ENCODE assay signal across 26 mouse cellular contexts in genomic region chr16:89501870-89502269, GRCm38 (mm10). TPM values are rescaled to one million over a fixed set of nuclear protein-coding genes. Genes with fewer than 3 reads are reported as not detected.
DNase-seq lines count a peak whose midpoint lies in the region; ATAC-seq and TF ChIP-seq lines count a peak whose summit lies in the region.
"Had no signal": no experiment of that assay in that cellular context is flagged by ENCODE, and none has a peak within 500 bp of the region (broad histone marks: within the 10 kb centered on the region; RNA-seq: fewer than 3 reads in every experiment).

No protein-coding gene starts in this region.

- 28% methylated on average over 5 of the region's 5 CpGs for WGBS in liver, adult 2 months
- 68% methylated on average over 5 of the region's 5 CpGs for WGBS in liver, embryonic 11.5 days
- 37% methylated on average over 5 of the region's 5 CpGs for WGBS in intestine, postnatal 0 days
- WGBS in stomach, postnatal 0 days = 55% methylated on average over 5 of the region's 5 CpGs

- TF ChIP-seq EP300 in stomach, postnatal 0 days (optimal IDR thresholded peaks at IDR 0.05) = no peak

- no peak overlapping the region for H3K9ac ChIP-seq in liver, adult 2 months (ENCODE audit: low read depth, low read length)
- no peak overlapping the region for H3K9ac ChIP-seq in liver, embryonic 11.5 days (ENCODE audit: low read depth, low read length)
- no peak overlapping the region for H3K9ac ChIP-seq in intestine, postnatal 0 days (ENCODE audit: low read depth, low read length)
- H3K9ac ChIP-seq in stomach, postnatal 0 days (ENCODE audit: low read length) = no peak overlapping the region
- H3K9ac ChIP-seq: embryonic facial prominence, embryonic 12.5 days; forebrain, embryonic 13.5 days; forebrain, embryonic 15.5 days; forebrain, postnatal 0 days had no signal

- peak; percentile 53 for DNase-seq in liver, adult 2 months (ENCODE audit: extremely low read depth, low read depth, low spot score)
- DNase-seq in liver, embryonic 11.5 days (ENCODE audit: low spot score) = no peak
- DNase-seq in stomach, postnatal 0 days (ENCODE audit: low spot score) = no peak
- DNase-seq in cerebellum, adult 9-10 months = no peak
- DNase-seq in heart, adult 11 months = no peak
- DNase-seq: adrenal gland, adult 2 months; adrenal gland, postnatal 10 days; adrenal gland, postnatal 25 days; B cell, adult 2 months; cerebellum, adult 11 months; cerebellum, adult 18-20 months; cerebellum, adult 8-10 months; cerebellum, postnatal 10 days; cerebellum, postnatal 25 days; forebrain, postnatal 0 days had no signal

- no peaks in the 10 kb centered on the region for H3K27me3 ChIP-seq in liver, adult 2 months (ENCODE audit: control insufficient read depth, insufficient read depth, low read length)
- no peaks in the 10 kb centered on the region for H3K27me3 ChIP-seq in liver, embryonic 11.5 days (replicated peaks; ENCODE audit: control insufficient read depth, insufficient read depth, low read length)
- no peaks in the 10 kb centered on the region for H3K27me3 ChIP-seq in intestine, postnatal 0 days (replicated peaks; ENCODE audit: control insufficient read depth, insufficient read depth, low read length)
- no peaks in the 10 kb centered on the region for H3K27me3 ChIP-seq in stomach, postnatal 0 days (ENCODE audit: control insufficient read depth, insufficient read depth, low read length)
- H3K27me3 ChIP-seq: embryonic facial prominence, embryonic 12.5 days; forebrain, embryonic 13.5 days; forebrain, embryonic 15.5 days had no signal

- no peak for TF ChIP-seq CTCF in liver, adult 2 months (IDR thresholded peaks at IDR 0.05; ENCODE audit: low read depth, low read length)
- TF ChIP-seq CTCF in intestine, postnatal 0 days (IDR thresholded peaks at IDR 0.05; ENCODE audit: low read depth) = no peak
- TF ChIP-seq CTCF in stomach, postnatal 0 days (IDR thresholded peaks at IDR 0.05; ENCODE audit: low read depth) = no peak

- H3K4me3 ChIP-seq in liver, adult 2 months (ENCODE audit: insufficient read depth, low read depth, low read length) = no peak overlapping the region
- H3K4me3 ChIP-seq in liver, embryonic 11.5 days (ENCODE audit: low read depth, low read length) = no peak overlapping the region
- H3K4me3 ChIP-seq in intestine, postnatal 0 days (ENCODE audit: low read depth, low read length) = no peak overlapping the region
- no peak overlapping the region for H3K4me3 ChIP-seq in stomach, postnatal 0 days (ENCODE audit: low read depth, low read length)
- H3K4me3 ChIP-seq: embryonic facial prominence, embryonic 10.5 days; embryonic facial prominence, embryonic 12.5 days; forebrain, embryonic 13.5 days; forebrain, embryonic 15.5 days had no signal

- ATAC-seq in liver, embryonic 11.5 days (replicated peaks; ENCODE audit: low FRiP score) = no peak
- 0 out of 2 replicates have a peak, but pooled peaks have one; percentile 16 for ATAC-seq in intestine, postnatal 0 days
- peak; percentile 51 for ATAC-seq in stomach, postnatal 0 days (ENCODE audit: low FRiP score, low TSS enrichment)
- ATAC-seq: forebrain, embryonic 13.5 days; forebrain, embryonic 15.5 days; forebrain, postnatal 0 days had no signal

- H3K9me3 ChIP-seq in liver, embryonic 11.5 days (ENCODE audit: control insufficient read depth, low read length) = no peaks in the 10 kb centered on the region
- H3K9me3 ChIP-seq in intestine, postnatal 0 days (ENCODE audit: control insufficient read depth) = no peaks in the 10 kb centered on the region
- no peaks in the 10 kb centered on the region for H3K9me3 ChIP-seq in stomach, postnatal 0 days (ENCODE audit: control insufficient read depth, low read length)
- H3K9me3 ChIP-seq: embryonic facial prominence, embryonic 10.5 days; embryonic facial prominence, embryonic 12.5 days; forebrain, embryonic 13.5 days; forebrain, embryonic 15.5 days had no signal

- H3K4me2 ChIP-seq in liver, embryonic 11.5 days = no peak overlapping the region
- H3K4me2 ChIP-seq in intestine, postnatal 0 days (replicated peaks; ENCODE audit: low read depth) = no peak overlapping the region
- no peak overlapping the region for H3K4me2 ChIP-seq in stomach, postnatal 0 days (replicated peaks; ENCODE audit: low read depth)
- H3K4me2 ChIP-seq: embryonic facial prominence, embryonic 12.5 days; forebrain, embryonic 13.5 days; forebrain, embryonic 15.5 days had no signal

- no peak for TF ChIP-seq POLR2A in liver, adult 2 months (IDR thresholded peaks at IDR 0.05; ENCODE audit: extremely low read depth, insufficient read depth, low read length)

- no peaks in the 10 kb centered on the region for H3K79me2 ChIP-seq in liver, adult 2 months (ENCODE audit: control insufficient read depth, insufficient read depth, low read length)

- no peaks in the 10 kb centered on the region for H3K36me3 ChIP-seq in liver, adult 2 months (ENCODE audit: control insufficient read depth, insufficient read depth, low read length)
- no peaks in the 10 kb centered on the region for H3K36me3 ChIP-seq in liver, embryonic 11.5 days (ENCODE audit: control insufficient read depth, insufficient read depth, low read length)
- H3K36me3 ChIP-seq in intestine, postnatal 0 days (ENCODE audit: control insufficient read depth, insufficient read depth) = no peaks in the 10 kb centered on the region
- H3K36me3 ChIP-seq in stomach, postnatal 0 days (ENCODE audit: control insufficient read depth, insufficient read depth, low read length) = no peaks in the 10 kb centered on the region
- H3K36me3 ChIP-seq: embryonic facial prominence, embryonic 10.5 days; embryonic facial prominence, embryonic 12.5 days; forebrain, embryonic 15.5 days had no signal

- H3K27ac ChIP-seq in liver, adult 2 months (replicated peaks; ENCODE audit: insufficient read depth, low read depth, low read length) = no peak overlapping the region
- H3K27ac ChIP-seq in liver, embryonic 11.5 days (ENCODE audit: low read depth, low read length) = no peak overlapping the region
- H3K27ac ChIP-seq in intestine, postnatal 0 days (ENCODE audit: low read depth, low read length) = no peak overlapping the region
- no peak overlapping the region for H3K27ac ChIP-seq in stomach, postnatal 0 days (replicated peaks)
- H3K27ac ChIP-seq: embryonic facial prominence, embryonic 10.5 days; embryonic facial prominence, embryonic 12.5 days; forebrain, embryonic 13.5 days; forebrain, embryonic 15.5 days had no signal

- no peaks in the 10 kb centered on the region for H3K4me1 ChIP-seq in liver, adult 2 months (ENCODE audit: control insufficient read depth, insufficient read depth, low read length)
- H3K4me1 ChIP-seq in liver, embryonic 11.5 days (replicated peaks; ENCODE audit: control insufficient read depth, insufficient read depth, low read length) = no peaks in the 10 kb centered on the region
- H3K4me1 ChIP-seq in intestine, postnatal 0 days (replicated peaks; ENCODE audit: control insufficient read depth, insufficient read depth, low read length) = no peaks in the 10 kb centered on the region
- no peaks in the 10 kb centered on the region for H3K4me1 ChIP-seq in stomach, postnatal 0 days (replicated peaks; ENCODE audit: control insufficient read depth, insufficient read depth)
- H3K4me1 ChIP-seq: embryonic facial prominence, embryonic 10.5 days; embryonic facial prominence, embryonic 12.5 days; forebrain, embryonic 13.5 days; forebrain, embryonic 15.5 days had no signal

RNA-seq across cellular contexts. Expression of gene Krtap7-1, which starts 6.3 kb away (rescaled TPM):
- not detected in 2 replicates for total RNA-seq in liver, adult 2 months (2014; rRNA removed)
- not detected in 2 replicates for polyA plus RNA-seq in liver, adult 2 months (2012; rRNA removed)
- polyA plus RNA-seq in liver, embryonic 11.5 days (2014; fragmentation: Nextera tagmentation; extraction: Ambion mirVana) = not detected in 2 replicates
- not detected in 2 replicates for polyA plus RNA-seq in intestine, postnatal 0 days (2015; fragmentation: Nextera tagmentation; extraction: Ambion mirVana)
- not detected in 2 replicates for polyA plus RNA-seq in stomach, postnatal 0 days (2015; fragmentation: Nextera tagmentation; extraction: Ambion mirVana)
- total RNA-seq: adrenal gland, adult 2 months; adrenal gland, postnatal 10 days; adrenal gland, postnatal 25 days; adrenal gland, postnatal 4 days; ES-E14; MEL had no signal
- polyA plus RNA-seq: adrenal gland, adult 2 months; cortical plate, adult 2 months; embryonic facial prominence, embryonic 10.5 days; embryonic facial prominence, embryonic 12.5 days; forebrain, embryonic 11.5 days; forebrain, embryonic 13.5 days; forebrain, embryonic 15.5 days had no signal

RNA-seq across cellular contexts. Expression of gene Krtap8-1, which starts 14.1 kb away (rescaled TPM):
- not detected in 2 replicates for total RNA-seq in liver, adult 2 months (2014; rRNA removed)
- polyA plus RNA-seq in liver, adult 2 months (2012; rRNA removed) = not detected in 2 replicates
- not detected in 2 replicates for polyA plus RNA-seq in liver, embryonic 11.5 days (2014; fragmentation: Nextera tagmentation; extraction: Ambion mirVana)
- not detected in 2 replicates for polyA plus RNA-seq in intestine, postnatal 0 days (2015; fragmentation: Nextera tagmentation; extraction: Ambion mirVana)
- polyA plus RNA-seq in stomach, postnatal 0 days (2015; fragmentation: Nextera tagmentation; extraction: Ambion mirVana) = not detected in 2 replicates
- total RNA-seq: adrenal gland, adult 2 months; adrenal gland, postnatal 10 days; adrenal gland, postnatal 25 days; adrenal gland, postnatal 4 days; ES-E14; forebrain, postnatal 0 days; MEL had no signal
- polyA plus RNA-seq: adrenal gland, adult 2 months; brain, embryonic 14.5 days; cortical plate, adult 2 months; embryonic facial prominence, embryonic 10.5 days; embryonic facial prominence, embryonic 12.5 days; forebrain, embryonic 11.5 days; forebrain, embryonic 13.5 days; forebrain, embryonic 15.5 days; forebrain, postnatal 0 days had no signal
